Mouse (Mus musculus) layer of hippocampus, postnatal 36 days (tissue): ENCODE measurements around the gene Nsd1. TPM values are rescaled to one million over a fixed set of nuclear protein-coding genes. Genes with fewer than 3 reads are reported as not detected.

Source experiments
- DNase-seq, 2 experiments: peaks; one replicate each; pipeline ENCODE4 v3.0.0; 2022
- total RNA-seq, 2 experiments: library from RNA; stranded (reverse); gene quantifications; 2 replicates each; pipeline ENCODE4 v1.2.3; 2021

Nsd1 gene
- total RNA-seq, 2 experiments from 2014 or later, result 124 to 131 TPM

GRCm38 (mm10) chr13:55329683-55330566 is 120.3 kb downstream of the Nsd1 start, which contains the start of gene Mxd3:
TSS of gene Mxd3 (minus strand) at chr13:55329823.
- DNase-seq, result peak; percentile 80 to 83

DNA sequence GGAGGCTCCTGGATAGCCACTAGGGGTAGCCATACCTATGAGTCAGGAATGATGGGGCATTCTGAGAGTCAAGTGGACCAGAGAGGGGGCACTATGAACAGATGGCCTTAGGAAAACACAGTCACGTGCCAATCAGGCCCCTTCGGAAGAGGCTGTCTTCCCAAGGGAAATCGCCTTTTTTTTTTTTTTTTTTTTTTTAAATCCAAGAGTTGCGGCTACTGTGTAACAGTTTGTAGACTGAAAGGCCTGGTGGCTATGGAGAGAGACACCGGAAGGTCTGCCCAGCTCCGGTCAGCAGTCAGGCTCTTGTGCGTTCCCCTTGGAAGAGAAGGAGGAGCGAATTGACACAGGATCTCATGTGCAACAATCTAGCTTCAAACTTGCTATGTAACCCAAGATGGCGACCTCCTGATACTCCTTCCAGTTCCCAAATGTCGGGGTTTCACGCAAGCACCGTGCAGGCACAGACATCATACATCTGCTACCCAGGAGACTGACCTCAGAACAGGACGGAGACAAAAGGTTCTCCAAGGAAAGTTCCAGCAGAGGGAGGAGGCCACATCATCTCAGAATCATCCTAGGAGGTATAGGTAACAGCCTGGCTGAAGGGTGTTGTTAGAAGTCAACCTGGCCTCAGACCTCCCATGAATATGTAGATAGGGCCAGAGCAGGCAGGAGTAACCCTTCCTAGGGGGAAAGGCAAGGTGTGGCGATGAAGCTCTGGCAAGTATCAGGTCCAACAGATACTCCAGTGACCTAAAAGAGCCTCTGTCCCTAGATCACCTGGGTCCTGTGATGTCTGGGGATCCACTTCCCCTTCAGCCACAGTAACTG is 121.2 kb downstream of the Nsd1 start:
- DNase-seq, result no peak

DNA sequence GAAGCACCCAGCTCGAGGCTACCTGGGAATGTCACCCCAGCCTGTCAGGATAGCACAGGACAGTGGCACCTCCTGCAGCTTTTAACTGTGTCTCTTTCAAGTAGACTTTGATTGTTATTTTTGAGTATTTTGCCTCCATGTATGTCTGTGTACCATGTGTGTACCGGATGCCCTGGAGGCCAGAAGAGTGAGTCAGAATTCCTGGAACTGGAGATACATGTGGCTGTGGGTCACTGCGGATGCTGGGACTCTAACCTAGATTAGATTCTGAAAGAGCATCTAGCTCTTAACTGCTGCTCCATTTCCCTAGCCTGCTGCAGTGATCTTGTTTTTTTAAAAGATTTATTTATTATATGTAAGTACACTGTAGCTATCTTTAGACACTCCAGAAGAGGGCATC is 122.7 kb downstream of the Nsd1 start:
- DNase-seq, result no peak

DNA sequence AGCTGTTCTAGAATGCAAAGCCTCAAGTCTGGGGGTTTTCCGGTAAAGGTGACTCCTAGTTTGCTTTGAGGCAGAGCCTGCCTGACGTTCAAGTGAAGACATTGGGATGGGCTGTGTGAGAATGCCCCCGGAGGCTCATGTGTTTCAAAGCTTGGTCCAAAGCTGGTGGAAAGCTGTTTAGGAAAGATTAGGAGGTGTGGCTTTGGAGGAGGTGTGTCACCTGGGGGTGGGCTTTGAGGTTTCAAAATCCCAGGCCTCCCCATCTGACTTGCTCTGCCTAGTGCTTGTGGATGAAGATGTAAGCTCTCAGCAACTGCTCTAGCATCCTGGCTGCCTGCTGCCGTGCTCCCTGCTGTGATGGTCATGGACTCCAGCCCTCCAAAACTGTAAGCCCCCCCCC is 126.1 kb downstream of the Nsd1 start:
- no peak for DNase-seq

- DNase-seq, result no peak
These were observed 127.9 kb downstream of the Nsd1 start for GRCm38 (mm10) chr13:55337341-55337975.

DNA sequence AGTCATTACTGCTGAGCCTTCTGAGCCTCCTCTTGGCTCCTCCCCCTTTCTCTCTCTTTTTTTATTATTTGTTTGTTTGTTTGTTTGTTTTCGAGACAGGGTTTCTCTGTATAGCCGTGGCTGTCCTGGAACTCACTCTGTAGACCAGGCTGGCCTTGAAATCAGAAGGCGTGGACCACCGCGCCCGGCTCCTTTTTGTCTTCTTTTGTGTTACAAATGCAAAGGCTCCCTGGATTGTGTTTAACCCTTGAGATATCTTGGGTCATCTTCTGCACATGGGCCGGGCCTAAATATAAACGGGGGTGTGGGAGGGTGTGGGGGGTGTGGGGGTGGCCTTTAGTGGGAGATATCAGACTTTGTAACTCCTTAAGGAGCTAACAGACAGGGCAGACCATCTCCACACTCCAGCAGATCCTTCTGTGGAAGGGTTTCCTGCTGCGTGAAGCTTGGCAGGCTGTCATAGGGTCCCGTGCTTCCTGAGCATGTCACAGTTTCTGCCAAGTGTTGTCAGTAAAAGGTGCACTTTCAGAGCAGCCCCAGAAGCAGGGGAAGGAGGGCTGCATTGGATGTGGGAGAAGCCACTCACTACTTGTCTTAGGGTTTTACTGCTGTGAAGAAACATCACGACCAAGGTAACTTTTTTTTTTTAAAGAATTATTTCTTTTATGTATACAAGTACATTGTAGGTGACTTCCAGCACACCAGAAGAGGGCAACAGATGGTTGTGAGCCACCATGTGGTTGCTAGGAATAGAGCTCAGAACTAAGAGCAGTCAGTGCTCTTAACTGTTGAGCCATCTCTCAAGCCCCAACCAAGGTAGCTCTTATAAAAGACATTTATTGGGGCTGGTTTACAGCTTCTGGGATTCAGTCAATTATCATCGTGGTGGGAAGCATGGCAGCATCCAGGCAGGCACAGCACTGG is 128.8 kb downstream of the Nsd1 start:
- no peak for DNase-seq

GRCm38 (mm10) chr13:55339259-55339658 is 129.7 kb downstream of the Nsd1 start:
- no peak for DNase-seq

DNA sequence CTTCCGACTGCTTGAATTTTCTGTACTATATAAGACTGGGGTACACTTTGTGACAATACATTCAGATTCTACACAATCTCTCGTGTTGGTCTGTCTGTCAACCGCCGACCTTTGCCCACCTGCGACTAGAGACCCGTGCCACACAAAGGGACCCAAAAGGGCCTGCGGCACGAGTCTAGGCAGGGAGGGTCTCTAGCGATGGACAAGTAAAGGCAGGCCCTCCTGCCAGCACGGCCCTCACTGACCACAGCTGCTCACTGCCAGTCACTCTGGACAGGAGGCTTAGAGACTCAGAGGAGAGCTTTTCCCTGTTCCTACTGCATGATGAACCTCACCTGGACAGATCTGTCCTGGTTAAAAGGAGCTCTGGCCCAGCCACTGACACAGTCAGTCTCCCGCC is 132.9 kb downstream of the Nsd1 start:
- no peak for DNase-seq

DNA sequence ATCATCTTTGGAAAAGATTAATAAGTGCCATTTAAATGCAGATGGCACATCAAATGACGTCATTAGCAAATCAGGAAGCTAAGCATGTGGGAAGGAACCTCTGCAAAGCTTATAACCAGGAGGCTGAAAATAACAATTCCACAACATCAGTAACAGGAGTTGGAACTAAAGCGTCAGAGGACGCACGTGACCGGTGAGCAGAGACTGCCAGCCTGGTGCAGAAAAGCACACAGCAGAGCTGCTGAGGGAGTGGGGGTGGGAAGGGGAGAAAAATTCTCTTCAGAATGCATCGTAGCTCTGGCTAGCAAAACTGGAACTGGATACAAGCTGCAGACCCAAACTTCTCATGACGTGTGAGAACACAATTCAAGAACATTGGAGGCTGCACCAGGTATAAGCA is 134.7 kb downstream of the Nsd1 start:
- peak in 1 of 2 experiments; percentile 32 for DNase-seq

DNA sequence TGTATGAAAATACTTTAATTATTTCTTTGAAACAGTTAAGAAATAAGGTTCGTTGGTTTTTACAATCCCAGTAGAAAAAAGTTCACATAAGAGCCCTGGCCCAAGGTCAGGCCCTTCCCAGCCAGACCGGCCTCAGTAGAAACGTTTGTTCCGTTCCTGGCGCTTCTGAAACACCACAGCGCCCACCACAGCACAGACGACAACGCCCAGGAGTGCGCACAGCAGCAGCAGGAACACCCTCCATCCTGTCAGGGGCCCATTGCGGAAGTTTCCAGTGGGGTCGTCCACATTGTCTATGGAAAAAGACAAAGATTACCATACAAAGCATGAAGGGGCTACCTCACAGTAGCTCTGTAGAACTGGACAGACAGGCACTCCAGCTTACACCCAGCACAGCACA is 137.2 kb downstream of the Nsd1 start:
- no peak for DNase-seq

DNA sequence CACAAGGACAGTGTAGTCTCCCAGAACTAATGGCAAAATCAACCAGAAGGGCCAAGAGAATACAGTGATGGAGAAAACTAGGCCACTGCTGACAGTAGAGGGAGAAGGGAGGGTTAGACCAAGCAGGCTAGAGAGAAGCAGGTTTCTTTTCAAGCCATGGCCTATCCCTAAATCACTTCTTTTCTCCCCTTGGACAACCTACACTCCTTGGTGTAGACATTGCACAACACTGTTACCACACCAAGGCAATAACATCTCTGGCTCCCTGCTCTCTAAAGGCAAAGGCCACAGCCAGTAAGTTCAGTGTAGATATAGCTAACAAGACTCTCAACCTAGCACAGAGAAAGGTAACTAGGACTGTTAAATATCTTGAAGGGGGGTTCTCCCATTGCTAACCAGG is 151.6 kb downstream of the Nsd1 start:
- DNase-seq, result no peak

DNA sequence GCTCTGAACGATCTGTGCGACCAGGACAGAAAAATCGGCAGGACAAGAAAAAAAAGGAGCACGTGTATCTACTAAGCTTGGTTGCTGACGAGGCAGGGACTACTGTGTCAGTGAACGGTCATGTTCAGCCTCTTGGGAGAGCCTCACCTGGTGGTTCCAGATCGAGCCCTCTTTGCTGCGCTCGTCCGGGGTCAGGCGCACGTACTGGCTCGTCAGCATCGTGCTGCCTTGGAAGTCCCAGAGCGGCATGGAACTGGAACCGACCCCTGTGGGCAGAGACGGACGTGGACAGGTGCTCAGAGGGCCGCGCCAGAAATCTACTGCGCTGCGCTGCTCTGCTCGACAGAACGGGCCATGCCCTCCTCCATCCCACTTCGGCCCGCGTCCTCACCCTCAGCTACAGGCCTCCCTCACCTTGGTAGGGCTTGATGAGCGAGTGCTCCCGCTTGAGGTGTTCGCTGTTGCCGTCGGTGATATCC is 152.4 kb downstream of the Nsd1 start:
- DNase-seq, result peak in 1 of 2 experiments; percentile 36

DNA sequence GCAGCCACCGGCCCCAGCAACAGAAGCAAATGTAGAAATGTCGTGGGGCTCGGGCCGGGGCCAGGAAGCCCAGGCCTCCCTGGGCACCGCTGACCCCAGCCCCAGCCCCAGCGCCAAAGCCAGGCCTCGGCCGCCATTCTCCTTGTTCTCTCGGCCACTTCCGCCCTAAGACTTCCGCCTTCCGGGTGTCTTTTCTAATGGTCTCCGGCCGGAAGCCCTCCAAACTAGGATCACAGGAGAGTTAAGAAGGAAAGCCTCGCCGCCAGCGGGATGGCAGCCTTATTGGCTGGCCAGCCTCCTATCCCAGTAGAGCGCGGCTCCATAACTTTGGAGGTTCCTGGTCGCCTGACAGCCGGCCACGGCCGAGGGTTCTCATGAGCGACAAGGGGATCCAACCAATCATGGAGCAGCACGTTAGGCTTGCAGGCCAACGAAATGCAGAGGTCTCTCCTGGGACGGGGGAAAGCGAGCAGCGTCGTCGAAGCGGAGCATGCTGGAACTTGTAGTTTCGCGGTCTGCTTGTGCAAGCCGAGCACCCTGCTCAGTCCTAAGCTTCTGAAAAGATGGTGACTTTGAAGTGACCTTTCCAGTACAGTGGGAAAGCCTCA is 153.0 kb downstream of the Nsd1 start, which contains the start of gene Lman2:
Gene Lman2 (minus strand): TSS at position 331 of the 608 bp plus-strand sequence.
- DNase-seq, result peak; percentile 97 to 98

Other genes with a start within 250 kb of the Nsd1 start
- gene Hk3, start 188.4 kb upstream of the Nsd1 start, total RNA-seq, result 1 to 10 TPM; 1.3 to 2.1 TPM
- gene Uimc1, start 109.5 kb upstream of the Nsd1 start, total RNA-seq, result 10 to 100 TPM; 21.9 to 26.7 TPM
- 10 to 100 TPM; 36.9 to 45.0 TPM for gene Zfp346, start 104.5 kb upstream of the Nsd1 start, total RNA-seq
- gene Gm17617, start 76.2 kb upstream of the Nsd1 start, total RNA-seq, result not detected
- gene Fgfr4, start 57.1 kb upstream of the Nsd1 start, total RNA-seq, result under 1 TPM; 0.20 to 0.43 TPM
- 100 to 1,000 TPM; 140 to 157 TPM for gene Prelid1, start 110.7 kb downstream of the Nsd1 start, total RNA-seq
- gene Rab24, start 112.2 kb downstream of the Nsd1 start, total RNA-seq, result 10 to 100 TPM; 78.8 to 84.3 TPM
- gene Mxd3, start 120.0 kb downstream of the Nsd1 start, total RNA-seq, result 1 to 10 TPM in 1 of 2 experiments, under 1 TPM in 1; 0.87 to 1.4 TPM
- 10 to 100 TPM; 58.3 to 70.5 TPM for gene Lman2, start 153.0 kb downstream of the Nsd1 start, total RNA-seq
- gene Rgs14, start 159.9 kb downstream of the Nsd1 start, total RNA-seq, result 100 to 1,000 TPM in 1 of 2 experiments, 10 to 100 TPM in 1; 95.2 to 110 TPM
- gene Slc34a1, start 188.4 kb downstream of the Nsd1 start, total RNA-seq, result not detected
- not detected for gene Pfn3, start 205.4 kb downstream of the Nsd1 start, total RNA-seq
- gene F12, start 217.0 kb downstream of the Nsd1 start, total RNA-seq, result under 1 TPM; 0.32 to 0.71 TPM
- gene Grk6, start 235.3 kb downstream of the Nsd1 start, total RNA-seq, result 10 to 100 TPM; 67.7 to 71.1 TPM